Mouse (Mus musculus) CH12.LX (cell line): Measurements from ENCODE around the gene Mael. TPM values are rescaled to one million over a fixed set of nuclear protein-coding genes. Genes with fewer than 3 reads are reported as not detected.

Experiments
- DNase-seq: peaks from one replicate; pipeline ENCODE4 v3.0.0-alpha.2; 2013; ENCODE audit errors: extremely low read depth
- H3K27ac ChIP-seq: 2 replicates; pipeline ENCODE4 v1.5.1; 2012; ENCODE audit warnings: low read depth, mild to moderate bottlenecking, control low read depth, moderate library complexity; ENCODE audit not compliant: insufficient read depth
- H3K27me3 ChIP-seq: replicated peaks from 2 replicates; pipeline ENCODE3; 2012; ENCODE audit warnings: inconsistent platforms
- H3K36me3 ChIP-seq, 2 experiments: replicated peaks in 1 of 2; 2 replicates each; pipeline versions ENCODE3 to v1.6.1; 2012; ENCODE audit warnings: inconsistent platforms in 1 of 2, low read length in 1 of 2, mild to moderate bottlenecking in 1 of 2, mixed read lengths in 1 of 2, moderate library complexity in 1 of 2; ENCODE audit not compliant: control insufficient read depth in 1 of 2, insufficient read depth in 1 of 2
- H3K4me1 ChIP-seq, 2 experiments: 2 replicates each; pipeline ENCODE4 v1.6.1; 2012; ENCODE audit warnings: inconsistent platforms in 1 of 2, moderate library complexity in 1 of 2; ENCODE audit not compliant: insufficient read depth in 2 of 2, control insufficient read depth in 1 of 2
- H3K4me2 ChIP-seq: 2 replicates; pipeline ENCODE4 v1.6.1; 2012; ENCODE audit warnings: low read depth, mild to moderate bottlenecking, control low read depth; ENCODE audit not compliant: poor library complexity, insufficient read depth, severe bottlenecking
- H3K4me3 ChIP-seq, 3 experiments: fragments of 150-350 bp in 1 of 3; sonication (generic) in 1 of 3; replicated peaks in 1 of 3; 2 replicates each; pipeline versions ENCODE3 to v1.5.1; 2011 to 2012; ENCODE audit warnings: low read depth in 2 of 3, low read length in 2 of 3, mild to moderate bottlenecking in 2 of 3, moderate library complexity in 2 of 3, control low read depth in 1 of 3, improper control_type of control experiment in 1 of 3, inconsistent platforms in 1 of 3, mixed read lengths in 1 of 3; ENCODE audit not compliant: poor library complexity in 1 of 3
- H3K79me2 ChIP-seq: replicated peaks from 2 replicates; pipeline ENCODE4 v1.6.1; 2012; ENCODE audit warnings: mild to moderate bottlenecking, moderate library complexity; ENCODE audit not compliant: control insufficient read depth, poor library complexity, insufficient read depth, severe bottlenecking; ENCODE audit errors: extremely low read depth
- H3K9ac ChIP-seq: 2 replicates; pipeline ENCODE4 v1.6.1; 2012; ENCODE audit warnings: low read depth, mild to moderate bottlenecking, control low read depth, moderate library complexity; ENCODE audit not compliant: insufficient read depth
- H3K9me3 ChIP-seq: replicated peaks from 2 replicates; pipeline ENCODE3; 2012; ENCODE audit warnings: low read length, inconsistent platforms, mixed read lengths
- CHD2 ChIP-seq: IDR thresholded peaks from 2 replicates; pipeline ENCODE4 v1.6.1; 2011; ENCODE audit warnings: low read length, improper control_type of control experiment
- CTCF ChIP-seq, 2 experiments: IDR thresholded peaks in 1 of 2; conservative IDR thresholded peaks in 1 of 2; 2 replicates each; pipeline ENCODE4 v1.5.1; 2011 to 2012; ENCODE audit warnings: low read depth in 2 of 2, low read length in 2 of 2, improper control_type of control experiment in 1 of 2, inconsistent platforms in 1 of 2, mild to moderate bottlenecking in 1 of 2, moderate library complexity in 1 of 2
- ELF1 ChIP-seq: IDR thresholded peaks from 2 replicates; pipeline ENCODE4 v1.6.1; 2014; ENCODE audit warnings: low read depth, mild to moderate bottlenecking, inconsistent platforms, low read length, improper control_type of control experiment
- EP300 ChIP-seq: IDR thresholded peaks from 2 replicates; pipeline ENCODE4 v1.6.1; 2011; ENCODE audit warnings: low read length, improper control_type of control experiment
- ETS1 ChIP-seq: conservative IDR thresholded peaks from 2 replicates; pipeline ENCODE4 v1.6.1; 2012; ENCODE audit warnings: low read depth, mild to moderate bottlenecking, inconsistent platforms, low read length, improper control_type of control experiment, moderate library complexity
- JUN ChIP-seq: IDR thresholded peaks from 2 replicates; pipeline ENCODE4 v1.6.1; 2011; ENCODE audit warnings: low read depth, mild to moderate bottlenecking, low read length, improper control_type of control experiment, moderate library complexity; ENCODE audit not compliant: insufficient read depth
- MAZ ChIP-seq: IDR thresholded peaks from 2 replicates; pipeline ENCODE4 v1.6.1; 2012; ENCODE audit warnings: low read depth, mild to moderate bottlenecking, inconsistent platforms, low read length, improper control_type of control experiment, moderate library complexity
- MXI1 ChIP-seq: IDR thresholded peaks from 2 replicates; pipeline ENCODE4 v1.6.1; 2011; ENCODE audit warnings: mild to moderate bottlenecking, low read depth, low read length, improper control_type of control experiment
- MYC ChIP-seq: IDR thresholded peaks from 2 replicates; pipeline ENCODE4 v1.6.1; 2011; ENCODE audit warnings: low read depth, mild to moderate bottlenecking, improper control_type of control experiment, low read length
- NRF1 ChIP-seq: IDR thresholded peaks from 2 replicates; pipeline ENCODE4 v1.6.1; 2014; ENCODE audit warnings: low read depth, mild to moderate bottlenecking, inconsistent platforms, low read length, improper control_type of control experiment, moderate library complexity
- POLR2AphosphoS2 ChIP-seq: IDR thresholded peaks from 2 replicates; pipeline ENCODE4 v1.6.1; 2011; ENCODE audit warnings: low read depth, low read length, improper control_type of control experiment
- RAD21 ChIP-seq: IDR thresholded peaks from 2 replicates; pipeline ENCODE4 v1.6.1; 2011; ENCODE audit warnings: low read depth, mild to moderate bottlenecking, low read length, improper control_type of control experiment, moderate library complexity
- SIN3A ChIP-seq: IDR thresholded peaks from 2 replicates; pipeline ENCODE4 v1.6.1; 2012; ENCODE audit warnings: low read length, improper control_type of control experiment, inconsistent platforms
- SMC3 ChIP-seq: IDR thresholded peaks from 2 replicates; pipeline ENCODE4 v1.6.1; 2011; ENCODE audit warnings: low read depth, low read length, improper control_type of control experiment
- TCF12 ChIP-seq: IDR thresholded peaks from 2 replicates; pipeline ENCODE4 v1.6.1; 2014; ENCODE audit warnings: low read depth, mild to moderate bottlenecking, inconsistent platforms, low read length, improper control_type of control experiment
- UBTF ChIP-seq: IDR thresholded peaks from 2 replicates; pipeline ENCODE4 v1.6.1; 2012; ENCODE audit warnings: low read depth, mild to moderate bottlenecking, inconsistent platforms, low read length, improper control_type of control experiment, moderate library complexity
- USF2 ChIP-seq: conservative IDR thresholded peaks from 2 replicates; pipeline ENCODE4 v1.6.1; 2011; ENCODE audit warnings: low read depth, low read length, improper control_type of control experiment
- ZC3H11A ChIP-seq: IDR thresholded peaks from 2 replicates; pipeline ENCODE4 v1.6.1; 2012; ENCODE audit warnings: low read depth, mild to moderate bottlenecking, inconsistent platforms, low read length, improper control_type of control experiment
- ZKSCAN1 ChIP-seq: IDR thresholded peaks from 2 replicates; pipeline ENCODE4 v1.6.1; 2012; ENCODE audit warnings: low read depth, inconsistent platforms, low read length, improper control_type of control experiment, borderline replicate concordance
- dilution Hi-C: fragments of 300-500 bp; cut with MboI; formaldehyde crosslinking; loops from 2 replicates; pipeline ENCODE4 v1.14.3; 2020; ENCODE audit warnings: low sequenced_read_pairs; ENCODE audit not compliant: extremely low pct_unique_long_range_greater_than_20kb, extremely low pct_ligation_motif_present
- in situ Hi-C: fragments of 300-500 bp; cut with MboI; formaldehyde crosslinking; loops from 3 replicates; pipeline ENCODE4 v1.14.3; 2019; ENCODE audit warnings: low sequenced_read_pairs, low pct_ligation_motif_present, low pct_unique_long_range_greater_than_20kb, mixed read lengths
- polyA plus RNA-seq: library from polyadenylated mRNA; unstranded; fragments of >175 nt; gene quantifications from 2 replicates; pipeline ENCODE4 v1.2.1, GENCODE M21; 2012; ENCODE audit warnings: low read depth; ENCODE audit not compliant: insufficient read length
- total RNA-seq, 2 experiments: library from RNA; depleted of rRNA; stranded (reverse); fragments of 300-350 nt in 1 of 2; fragments of >200 nt in 1 of 2; gene quantifications; 2 replicates each; pipeline ENCODE4 v1.2.3; 2012 to 2014

Mael gene
- total and polyA plus RNA-seq, 3 experiments, result not detected

- H3K27me3 ChIP-seq, result peaks cover 41% of the 10 kb centered on the region
- dilution Hi-C loops, result no loop called here
These were observed 78.4 kb downstream of the Mael start for GRCm38 (mm10) chr1:166160111-166160510.

GRCm38 (mm10) chr1:166158664-166159063 lies 79.9 kb downstream of the Mael start:
- in situ Hi-C loops, result loop anchor here (10.0 to 25.0 kb wide), 5 partner anchors 154 to 496 kb away; partner anchors contain the start of gene Pou2f1
- Histone ChIP-seq H3K36me3 (no peaks in the 10 kb centered on the region), H3K9ac (no peak overlapping the region), H3K27ac (no peak overlapping the region), H3K9me3 (no peaks in the 10 kb centered on the region), H3K4me1 (peaks cover 0 to 20% of the 10 kb centered on the region in 2 experiments; a peak in 2 of 4 replicates), H3K4me3 (no peak overlapping the region), H3K79me2 (no peaks in the 10 kb centered on the region), H3K27me3 (peaks cover 46% of the 10 kb centered on the region), H3K4me2 (peak overlapping the region; percentile 2; the same call in 1 of the 2 replicates)
- dilution Hi-C loops, result no loop called here
- TF ChIP-seq SIN3A, result no peak
- TF ChIP-seq ZKSCAN1, result no peak
- peak; percentile 4 for TF ChIP-seq RAD21
- TF ChIP-seq CHD2, result no peak
- no peak for TF ChIP-seq NRF1
- TF ChIP-seq EP300, result no peak
- peak in 1 of 2 experiments; percentile 76; a peak in 2 of 4 replicates for TF ChIP-seq CTCF (conservative IDR thresholded peaks at IDR 0.05 in 1 of 2, IDR thresholded peaks at IDR 0.05 in 1 of 2; ENCODE audit: low read depth in 2 of 2, low read length in 2 of 2)
- no peak for TF ChIP-seq JUN
- TF ChIP-seq MYC, result peak; percentile 72; the same call in 1 of the 2 replicates
- peak; percentile 36 for TF ChIP-seq SMC3
- no peak for TF ChIP-seq ETS1
- TF ChIP-seq ZC3H11A, result no peak
- DNase-seq, result no peak

More at GRCm38 (mm10) chr1:166160111-166160510, 78.4 kb downstream of the Mael start:
- no peak for DNase-seq
- Histone ChIP-seq H3K4me2 (peak overlapping the region; percentile 19; the same call in 1 of the 2 replicates), H3K4me3 (no peak overlapping the region), H3K27ac (no peak overlapping the region), H3K4me1 (peaks cover 0 to 14% of the 10 kb centered on the region in 2 experiments; a peak in 2 of 4 replicates), H3K9me3 (no peaks in the 10 kb centered on the region), H3K79me2 (no peaks in the 10 kb centered on the region), H3K36me3 (no peaks in the 10 kb centered on the region), H3K9ac (no peak overlapping the region)
- in situ Hi-C loops, result loop anchor here (25.0 kb wide), 2 partner anchors 152 to 498 kb away; no protein-coding TSS in a partner anchor
- TF ChIP-seq TCF12 (no peak), MAZ (no peak), ZKSCAN1 (no peak), EP300 (no peak), ELF1 (no peak), POLR2AphosphoS2 (no peak), CHD2 (no peak), RAD21 (no peak), ZC3H11A (no peak), MXI1 (no peak), USF2 (no peak), UBTF (no peak), SIN3A (no peak)
